ENCODE assay signal across 8 mouse cellular contexts in genomic region chr8:122665667-122666316, GRCm38 (mm10). TPM values are rescaled to one million over a fixed set of nuclear protein-coding genes. Genes with fewer than 3 reads are reported as not detected.
DNase-seq lines count a peak whose midpoint lies in the region; ATAC-seq and TF ChIP-seq lines count a peak whose summit lies in the region.

No protein-coding gene starts in this region.

- 72% methylated on average over 12 of the region's 14 CpGs for WGBS in midbrain, embryonic 10.5 days
- WGBS in midbrain, embryonic 11.5 days, result 82% methylated on average over 12 of the region's 14 CpGs
- WGBS in lung, postnatal 0 days, result 39% methylated on average over 12 of the region's 14 CpGs

- H3K9ac ChIP-seq in midbrain, embryonic 11.5 days (ENCODE audit: low read length), result no peak overlapping the region
- H3K9ac ChIP-seq in lung, postnatal 0 days (replicated peaks; ENCODE audit: low read depth), result no peak overlapping the region

- 0 out of 2 replicates have a peak overlapping the region, but pooled peaks have one; percentile 24 for H3K27ac ChIP-seq in midbrain, embryonic 10.5 days (replicated peaks)
- no peak overlapping the region for H3K27ac ChIP-seq in midbrain, embryonic 11.5 days (ENCODE audit: low read depth, low read length)
- peak overlapping the region; percentile 82 for H3K27ac ChIP-seq in lung, postnatal 0 days (ENCODE audit: low read length)

- no peak overlapping the region for H3K4me3 ChIP-seq in midbrain, embryonic 10.5 days
- H3K4me3 ChIP-seq in midbrain, embryonic 11.5 days (ENCODE audit: low read depth, low read length), result no peak overlapping the region
- no peak overlapping the region for H3K4me3 ChIP-seq in lung, postnatal 0 days (ENCODE audit: low read depth, low read length)

- peaks cover 56% of the 10 kb centered on the region for H3K4me1 ChIP-seq in midbrain, embryonic 10.5 days
- H3K4me1 ChIP-seq in midbrain, embryonic 11.5 days (ENCODE audit: control insufficient read depth, insufficient read depth, low read length), result peaks cover 7% of the 10 kb centered on the region
- peaks cover 28% of the 10 kb centered on the region for H3K4me1 ChIP-seq in lung, postnatal 0 days (ENCODE audit: insufficient read depth, low read depth, low read length)

- H3K36me3 ChIP-seq in midbrain, embryonic 10.5 days, result no peaks in the 10 kb centered on the region
- H3K36me3 ChIP-seq in midbrain, embryonic 11.5 days (ENCODE audit: control insufficient read depth, insufficient read depth, low read length), result no peaks in the 10 kb centered on the region
- no peaks in the 10 kb centered on the region for H3K36me3 ChIP-seq in lung, postnatal 0 days (ENCODE audit: insufficient read depth, low read length)

- no peak for DNase-seq in midbrain, embryonic 10.5 days (ENCODE audit: low spot score)
- no peak for DNase-seq in midbrain, embryonic 11.5 days (ENCODE audit: low spot score, missing footprints)
- DNase-seq in brain, adult 2 months (ENCODE audit: low read depth, low spot score), result peak; percentile 55
- DNase-seq in heart, adult 18-20 months, result peak; percentile 74
- DNase-seq in kidney, adult 9 months, result peak; percentile 64
- peak; percentile 76 for DNase-seq in lung, postnatal 0 days (ENCODE audit: low spot score)
- no peak for DNase-seq in embryo, embryonic 10.5 days (ENCODE audit: low spot score)

- no peak for ATAC-seq in midbrain, embryonic 11.5 days (ENCODE audit: low FRiP score)
- peak; percentile 68 for ATAC-seq in lung, postnatal 0 days
- no peak for ATAC-seq in activated CD4-positive, CD25-positive, alpha-beta regulatory T cell, adult 4 months

- no peak; the same call in none of the 2 replicates for TF ChIP-seq EP300 in lung, postnatal 0 days (IDR thresholded peaks at IDR 0.05)

- no peaks in the 10 kb centered on the region for H3K9me3 ChIP-seq in midbrain, embryonic 10.5 days (replicated peaks)
- no peaks in the 10 kb centered on the region for H3K9me3 ChIP-seq in midbrain, embryonic 11.5 days (ENCODE audit: control insufficient read depth, low read length)
- H3K9me3 ChIP-seq in lung, postnatal 0 days (ENCODE audit: low read length), result no peaks in the 10 kb centered on the region

- no peak overlapping the region for H3K4me2 ChIP-seq in midbrain, embryonic 11.5 days
- H3K4me2 ChIP-seq in lung, postnatal 0 days (replicated peaks; ENCODE audit: low read depth, low read length), result no peak overlapping the region; the same call in 1 of the 2 replicates

- TF ChIP-seq CTCF in lung, postnatal 0 days (IDR thresholded peaks at IDR 0.05), result no peak

- peaks cover 63% of the 10 kb centered on the region for H3K27me3 ChIP-seq in midbrain, embryonic 10.5 days (ENCODE audit: low read depth, poor library complexity, severe bottlenecking)
- peaks cover 5% of the 10 kb centered on the region for H3K27me3 ChIP-seq in midbrain, embryonic 11.5 days (ENCODE audit: control insufficient read depth, insufficient read depth, low read length)
- no peaks in the 10 kb centered on the region for H3K27me3 ChIP-seq in lung, postnatal 0 days (replicated peaks; ENCODE audit: insufficient read depth, low read length)

RNA-seq across cellular contexts. Expression of gene Cbfa2t3, which starts 33.1 kb away (rescaled TPM):
- 1.9 and 3.4 TPM in 2 replicates for polyA plus RNA-seq in midbrain, embryonic 10.5 days (2016; fragmentation: Nextera tagmentation; extraction: Ambion mirVana)
- 6.1 and 6.4 TPM in 2 replicates for polyA plus RNA-seq in midbrain, embryonic 11.5 days (2014; fragmentation: Nextera tagmentation; extraction: Ambion mirVana)
- 10 to 100 TPM; 18.7 to 20.4 TPM for total RNA-seq in heart, adult 18-20 months (2021)
- 15.0 and 17.0 TPM in 2 replicates for polyA plus RNA-seq in lung, postnatal 0 days (2015; fragmentation: Nextera tagmentation; extraction: Ambion mirVana)
- polyA plus RNA-seq in activated CD4-positive, CD25-positive, alpha-beta regulatory T cell, adult 4 months (2017; shearing (Covaris generic)), result under 1 TPM; 0.08 to 0.28 TPM

RNA-seq across cellular contexts. Expression of gene Pabpn1l, which starts 43.3 kb away (rescaled TPM):
- polyA plus RNA-seq in midbrain, embryonic 10.5 days (2016; fragmentation: Nextera tagmentation; extraction: Ambion mirVana), result not detected in 2 replicates
- polyA plus RNA-seq in midbrain, embryonic 11.5 days (2014; fragmentation: Nextera tagmentation; extraction: Ambion mirVana), result not detected in 2 replicates
- not detected for total RNA-seq in heart, adult 18-20 months (2021)
- polyA plus RNA-seq in lung, postnatal 0 days (2015; fragmentation: Nextera tagmentation; extraction: Ambion mirVana), result 0.12 TPM in 1 of 2 replicates, not detected in the other
- not detected for polyA plus RNA-seq in activated CD4-positive, CD25-positive, alpha-beta regulatory T cell, adult 4 months (2017; shearing (Covaris generic))

RNA-seq across cellular contexts. Expression of gene Trappc2l, which starts 54.4 kb away (rescaled TPM):
- polyA plus RNA-seq in midbrain, embryonic 10.5 days (2016; fragmentation: Nextera tagmentation; extraction: Ambion mirVana), result 51.0 and 61.2 TPM in 2 replicates
- polyA plus RNA-seq in midbrain, embryonic 11.5 days (2014; fragmentation: Nextera tagmentation; extraction: Ambion mirVana), result 43.0 and 43.7 TPM in 2 replicates
- total RNA-seq in heart, adult 18-20 months (2021), result 10 to 100 TPM; 62.0 to 69.1 TPM
- polyA plus RNA-seq in lung, postnatal 0 days (2015; fragmentation: Nextera tagmentation; extraction: Ambion mirVana), result 66.8 and 70.0 TPM in 2 replicates
- polyA plus RNA-seq in activated CD4-positive, CD25-positive, alpha-beta regulatory T cell, adult 4 months (2017; shearing (Covaris generic)), result 10 to 100 TPM; 46.3 to 78.4 TPM

RNA-seq across cellular contexts. Expression of gene Galns, which starts 54.5 kb away (rescaled TPM):
- polyA plus RNA-seq in midbrain, embryonic 10.5 days (2016; fragmentation: Nextera tagmentation; extraction: Ambion mirVana), result 6.6 and 7.7 TPM in 2 replicates
- 6.0 and 6.4 TPM in 2 replicates for polyA plus RNA-seq in midbrain, embryonic 11.5 days (2014; fragmentation: Nextera tagmentation; extraction: Ambion mirVana)
- total RNA-seq in heart, adult 18-20 months (2021), result 1 to 10 TPM; 3.6 to 4.0 TPM
- polyA plus RNA-seq in lung, postnatal 0 days (2015; fragmentation: Nextera tagmentation; extraction: Ambion mirVana), result 14.3 and 14.5 TPM in 2 replicates
- 10 to 100 TPM in 1 of 2 experiments, 1 to 10 TPM in 1; 9.8 to 10.5 TPM for polyA plus RNA-seq in activated CD4-positive, CD25-positive, alpha-beta regulatory T cell, adult 4 months (2017; shearing (Covaris generic))

Comparison
In these comparisons a context has a peak if more than half of its experiments do, and no peak if none do; other contexts are left out.
1. DNase-seq: peak in brain, adult 2 months (single experiment), heart, adult 18-20 months (2 of 2), kidney, adult 9 months (single experiment) and lung, postnatal 0 days (single experiment); none in midbrain, embryonic 10.5 days (single experiment), midbrain, embryonic 11.5 days (single experiment) and embryo, embryonic 10.5 days (single experiment).